Mouse (Mus musculus): ENCODE data around the gene Gpd1. TPM values are rescaled to one million over a fixed set of nuclear protein-coding genes. Genes with fewer than 3 reads are reported as not detected.

Gpd1 gene
- polyA plus RNA-seq, 1 experiment from 2014 or later = 1.6 TPM

- no peak; the same call in 1 of the 2 replicates for ATAC-seq (ENCODE audit: low FRiP score)
- Histone ChIP-seq H3K4me1 (replicated peaks) (peaks cover 53% of the 10 kb centered on the region), H3K27ac (peak overlapping the region; percentile 83), H3K9ac (no peak overlapping the region), H3K27me3 (no peaks in the 10 kb centered on the region), H3K36me3 (peaks cover 71% of the 10 kb centered on the region), H3K9me3 (no peaks in the 10 kb centered on the region), H3K4me3 (no peak overlapping the region), H3K4me2 (no peak overlapping the region)
- 52% methylated on average over 7 of the region's 7 CpGs for WGBS
Observed at GRCm38 (mm10) chr15:99714858-99715257, 2.5 kb upstream of the Gpd1 start.

DNA sequence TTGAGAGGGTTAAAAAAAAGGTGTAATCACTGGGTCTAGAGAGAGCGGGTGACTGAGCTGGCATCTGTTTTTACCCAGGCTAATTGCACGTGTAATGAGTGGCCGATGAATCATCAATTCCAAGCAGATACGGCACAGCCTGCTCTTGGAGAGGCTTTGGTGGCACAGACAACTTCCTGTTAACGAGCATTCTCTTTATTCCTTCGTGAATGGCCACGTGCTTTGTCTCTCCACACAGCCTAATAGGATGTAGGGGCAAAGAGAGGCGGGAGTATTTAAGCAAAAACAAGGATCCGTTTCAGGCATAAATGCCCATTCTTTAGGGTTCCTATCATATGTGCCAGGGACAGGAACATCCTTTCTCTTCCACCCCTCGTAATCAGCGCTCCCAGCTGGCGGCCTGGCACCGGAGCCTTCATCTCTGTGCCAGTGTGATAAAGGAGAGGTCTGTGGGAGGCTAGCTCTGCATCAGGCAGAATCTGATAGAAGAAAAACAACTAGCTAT lies 1.9 kb upstream of the Gpd1 start:
- Histone ChIP-seq H3K27me3 (no peaks in the 10 kb centered on the region), H3K4me3 (no peak overlapping the region), H3K4me1 (replicated peaks) (peaks cover 53% of the 10 kb centered on the region), H3K9ac (peak overlapping the region; percentile 65; the same call in 1 of the 2 replicates), H3K36me3 (peaks cover 70% of the 10 kb centered on the region), H3K9me3 (no peaks in the 10 kb centered on the region), H3K4me2 (no peak overlapping the region), H3K27ac (peak overlapping the region; percentile 83)
- 62% methylated on average over 13 of the region's 13 CpGs for WGBS
- ATAC-seq (ENCODE audit: low FRiP score) = 0 out of 2 replicates have a peak, but pooled peaks have one; percentile 19

GRCm38 (mm10) chr15:99715982-99716746 lies 1.2 kb upstream of the Gpd1 start:
- ATAC-seq (ENCODE audit: low FRiP score) = no peak
- peaks cover 70% of the 10 kb centered on the region for H3K36me3 ChIP-seq
- H3K4me2 ChIP-seq = no peak overlapping the region
- no peaks in the 10 kb centered on the region for H3K27me3 ChIP-seq
- peak overlapping the region; percentile 83 for H3K27ac ChIP-seq
- H3K4me1 ChIP-seq (replicated peaks) = peaks cover 53% of the 10 kb centered on the region
- H3K4me3 ChIP-seq = no peak overlapping the region
- 70% methylated on average over 11 of the region's 11 CpGs for WGBS
- peak overlapping the region; percentile 65 for H3K9ac ChIP-seq
- H3K9me3 ChIP-seq = no peaks in the 10 kb centered on the region

GRCm38 (mm10) chr15:99716814-99717213 lies 501 bp upstream of the Gpd1 start:
- Histone ChIP-seq H3K4me2 (no peak overlapping the region), H3K36me3 (peaks cover 70% of the 10 kb centered on the region), H3K27me3 (no peaks in the 10 kb centered on the region), H3K9ac (no peak overlapping the region), H3K27ac (no peak overlapping the region), H3K4me3 (no peak overlapping the region), H3K4me1 (replicated peaks) (peaks cover 53% of the 10 kb centered on the region), H3K9me3 (no peaks in the 10 kb centered on the region)
- WGBS = 81% methylated on average over 12 of the region's 12 CpGs
- no peak for ATAC-seq (ENCODE audit: low FRiP score)

GRCm38 (mm10) chr15:99718461-99719021 lies 1.2 kb downstream of the Gpd1 start:
- no peak overlapping the region for H3K4me3 ChIP-seq
- H3K4me2 ChIP-seq = no peak overlapping the region
- H3K9ac ChIP-seq = no peak overlapping the region
- no peaks in the 10 kb centered on the region for H3K27me3 ChIP-seq
- H3K27ac ChIP-seq = no peak overlapping the region
- 83% methylated on average over 9 of the region's 9 CpGs for WGBS
- peaks cover 69% of the 10 kb centered on the region for H3K36me3 ChIP-seq
- ATAC-seq (ENCODE audit: low FRiP score) = no peak
- H3K4me1 ChIP-seq (replicated peaks) = peaks cover 49% of the 10 kb centered on the region
- H3K9me3 ChIP-seq = no peaks in the 10 kb centered on the region

DNA sequence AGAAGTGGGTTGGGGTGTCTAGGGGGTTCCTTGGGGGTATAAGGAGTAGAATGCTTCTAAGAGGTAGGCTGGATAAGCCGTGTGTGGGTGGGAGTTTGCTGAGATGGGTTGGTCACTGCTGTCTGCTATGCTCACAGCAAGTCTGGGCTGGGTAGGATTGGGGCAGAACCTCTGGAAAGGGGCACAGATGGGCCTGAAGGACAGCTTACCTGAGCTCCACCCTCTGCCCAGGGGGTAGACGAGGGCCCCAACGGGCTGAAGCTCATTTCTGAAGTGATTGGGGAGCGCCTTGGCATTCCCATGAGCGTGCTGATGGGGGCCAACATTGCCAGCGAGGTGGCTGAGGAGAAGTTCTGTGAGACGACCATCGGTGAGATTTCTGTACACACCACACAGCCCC lies 2.5 kb downstream of the Gpd1 start:
- no peaks in the 10 kb centered on the region for H3K27me3 ChIP-seq
- peaks cover 53% of the 10 kb centered on the region for H3K4me1 ChIP-seq (replicated peaks)
- H3K27ac ChIP-seq = no peak overlapping the region
- no peaks in the 10 kb centered on the region for H3K9me3 ChIP-seq
- no peak overlapping the region for H3K9ac ChIP-seq
- no peak overlapping the region for H3K4me2 ChIP-seq
- no peak overlapping the region for H3K4me3 ChIP-seq
- 90% methylated on average over 8 of the region's 8 CpGs for WGBS
- H3K36me3 ChIP-seq = peaks cover 61% of the 10 kb centered on the region
- no peak for ATAC-seq (ENCODE audit: low FRiP score)

GRCm38 (mm10) chr15:99721921-99722743 lies 4.8 kb downstream of the Gpd1 start:
- Histone ChIP-seq H3K36me3 (peaks cover 50% of the 10 kb centered on the region), H3K4me3 (no peak overlapping the region), H3K4me1 (replicated peaks) (peaks cover 49% of the 10 kb centered on the region), H3K9ac (no peak overlapping the region), H3K27me3 (no peaks in the 10 kb centered on the region), H3K27ac (no peak overlapping the region), H3K9me3 (no peaks in the 10 kb centered on the region), H3K4me2 (no peak overlapping the region)
- no peak for ATAC-seq (ENCODE audit: low FRiP score)
- WGBS = 85% methylated on average over 25 of the region's 25 CpGs

- WGBS = 49% methylated on average over 10 of the region's 10 CpGs
- ATAC-seq (ENCODE audit: low FRiP score) = no peak
- peaks cover 58% of the 10 kb centered on the region for H3K36me3 ChIP-seq
- no peak overlapping the region for H3K4me3 ChIP-seq
- H3K27ac ChIP-seq = peak overlapping the region; percentile 82
- H3K27me3 ChIP-seq = no peaks in the 10 kb centered on the region
- no peak overlapping the region for H3K4me2 ChIP-seq
- peaks cover 40% of the 10 kb centered on the region for H3K4me1 ChIP-seq (replicated peaks)
- no peaks in the 10 kb centered on the region for H3K9me3 ChIP-seq
- 0 out of 2 replicates have a peak overlapping the region, but pooled peaks have one; percentile 35 for H3K9ac ChIP-seq
Observed at GRCm38 (mm10) chr15:99723120-99723514, 5.8 kb downstream of the Gpd1 start.

- H3K27me3 ChIP-seq = no peaks in the 10 kb centered on the region
- peak overlapping the region; percentile 82 for H3K27ac ChIP-seq
- peaks cover 58% of the 10 kb centered on the region for H3K36me3 ChIP-seq
- peak overlapping the region; percentile 97; the same call in 1 of the 2 replicates for H3K4me3 ChIP-seq
- no peak for ATAC-seq (ENCODE audit: low FRiP score)
- no peaks in the 10 kb centered on the region for H3K9me3 ChIP-seq
- H3K9ac ChIP-seq = peak overlapping the region; percentile 49
- H3K4me1 ChIP-seq (replicated peaks) = peaks cover 36% of the 10 kb centered on the region
- 13% methylated on average over 11 of the region's 11 CpGs for WGBS
- H3K4me2 ChIP-seq = 0 out of 2 replicates have a peak overlapping the region, but pooled peaks have one; percentile 17
Observed at GRCm38 (mm10) chr15:99723515-99724291, 6.4 kb downstream of the Gpd1 start.

- H3K4me2 ChIP-seq = peak overlapping the region; percentile 59
- H3K9ac ChIP-seq = peak overlapping the region; percentile 62
- 11% methylated on average over 16 of the region's 16 CpGs for WGBS
- no peaks in the 10 kb centered on the region for H3K9me3 ChIP-seq
- H3K27ac ChIP-seq = peak overlapping the region; percentile 82
- H3K36me3 ChIP-seq = peaks cover 61% of the 10 kb centered on the region
- no peaks in the 10 kb centered on the region for H3K27me3 ChIP-seq
- H3K4me3 ChIP-seq = peak overlapping the region; percentile 97
- peaks cover 36% of the 10 kb centered on the region for H3K4me1 ChIP-seq (replicated peaks)
- ATAC-seq (ENCODE audit: low FRiP score) = peak; percentile 22
Observed at GRCm38 (mm10) chr15:99724292-99725021, 7.1 kb downstream of the Gpd1 start.
